Mouse (Mus musculus): ENCODE data around the gene Prss33.

DNA sequence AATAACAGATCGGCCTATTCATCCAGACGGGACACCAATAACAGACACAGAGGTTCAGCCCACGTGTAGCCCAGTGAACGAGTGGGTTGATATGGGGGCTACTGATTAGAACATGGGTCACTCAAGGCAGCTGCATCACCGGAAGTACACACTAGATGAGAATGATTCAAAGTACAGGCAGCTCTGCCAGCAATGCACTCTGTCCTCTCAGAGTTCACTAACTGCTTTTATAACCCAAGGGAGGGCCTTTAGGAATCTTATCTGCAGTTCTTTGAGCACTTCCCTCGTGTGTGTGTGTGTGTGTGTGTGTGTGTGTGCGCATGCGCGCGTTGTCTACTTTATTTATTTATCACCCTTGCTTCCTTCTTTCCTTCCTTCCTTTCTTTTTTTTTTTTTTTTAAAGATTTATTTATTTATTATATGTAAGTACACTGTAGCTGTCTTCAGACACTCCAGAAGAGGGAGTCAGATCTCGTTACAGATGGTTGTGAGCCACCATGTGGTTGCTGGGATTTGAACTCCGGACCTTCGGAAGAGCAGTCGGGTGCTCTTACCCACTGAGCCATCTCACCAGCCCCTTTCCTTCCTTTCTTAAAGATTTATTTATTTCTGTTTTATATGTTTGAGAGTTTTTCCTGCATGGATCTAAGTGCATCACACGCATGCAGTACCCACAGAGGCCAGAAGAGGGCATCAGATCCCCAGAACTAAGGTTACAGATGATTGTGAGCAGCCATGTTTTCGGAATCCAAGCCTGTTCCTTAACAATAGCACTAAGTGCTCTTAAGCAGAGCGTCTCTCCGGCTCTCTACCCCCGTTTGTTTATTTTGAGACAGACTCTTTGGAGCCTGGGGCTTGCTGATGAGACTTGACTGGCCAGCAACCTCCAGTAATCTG, 15.2 kb upstream of the Prss33 start:
- no peak for TF ChIP-seq MAX (IDR thresholded peaks at IDR 0.05; ENCODE audit: low read depth)
- TF ChIP-seq SRF (IDR thresholded peaks at IDR 0.05; ENCODE audit: control insufficient read depth, insufficient read length, low read depth), result no peak
- TF ChIP-seq POLR2A (IDR thresholded peaks at IDR 0.05; ENCODE audit: insufficient read length, low read depth), result no peak
- no peak for TF ChIP-seq POLR2AphosphoS2 (IDR thresholded peaks at IDR 0.05; ENCODE audit: insufficient read length, low read depth)
- no peak for TF ChIP-seq E2F4 (IDR thresholded peaks at IDR 0.05; ENCODE audit: insufficient read depth)
- no peak for TF ChIP-seq USF1 (IDR thresholded peaks at IDR 0.05; ENCODE audit: low read depth)

Measured in myocyte (in vitro differentiated cells).